Mouse (Mus musculus): ENCODE data around the gene Iqce.
A peak's percentile ranks its signal among the peaks of the same experiment; 100 is the strongest.

GRCm38 (mm10) chr5:140663621-140664180 lies 38.5 kb downstream of the Iqce start:
- TF ChIP-seq POLR2A (IDR thresholded peaks at IDR 0.05; ENCODE audit: low read depth, low read length) (no peak), CTCF (IDR thresholded peaks at IDR 0.05; ENCODE audit: extremely low read depth, insufficient read depth, insufficient read length, insufficient replicate concordance) (peak; percentile 83)
